Mouse (Mus musculus) limb, embryonic 14.5 days (tissue): ENCODE data around the gene Dusp9. TPM values are rescaled to one million over a fixed set of nuclear protein-coding genes. Genes with fewer than 3 reads are reported as not detected.

ENCODE experiments used
- ATAC-seq: fragments of 200-750 bp; cut with Nextera tagmentation; 2 replicates; pipeline ENCODE4 v1.8.0; 2017; ENCODE audit warnings: low read depth, moderate number of reproducible peaks, moderate TSS enrichment; ENCODE audit not compliant: low FRiP score
- DNase-seq: peaks from one replicate; pipeline ENCODE4 v3.0.0-alpha.2; 2015; ENCODE audit warnings: low spot score
- H3K27ac ChIP-seq: fragments of 300-500 bp; sonication (generic); replicated peaks from 2 replicates; pipeline ENCODE4 v1.5.1; 2014; ENCODE audit warnings: low read depth, mild to moderate bottlenecking, low read length, moderate library complexity, mixed read lengths
- H3K27me3 ChIP-seq: fragments of 300-500 bp; sonication (generic); 2 replicates; pipeline ENCODE4 v1.6.1; 2014; ENCODE audit warnings: low read length, mixed read lengths; ENCODE audit not compliant: control insufficient read depth, insufficient read depth
- H3K36me3 ChIP-seq: fragments of 300-500 bp; sonication (generic); 2 replicates; pipeline ENCODE4 v1.6.1; 2014; ENCODE audit warnings: mild to moderate bottlenecking, low read length, moderate library complexity, mixed read lengths; ENCODE audit not compliant: control insufficient read depth, insufficient read depth
- H3K4me1 ChIP-seq: fragments of 300-500 bp; sonication (generic); 2 replicates; pipeline ENCODE4 v1.6.1; 2014; ENCODE audit warnings: antibody characterized with exemption, low read length, mixed read lengths; ENCODE audit not compliant: control insufficient read depth, insufficient read depth
- H3K4me2 ChIP-seq: fragments of 300-500 bp; sonication (generic); replicated peaks from 2 replicates; pipeline ENCODE4 v1.6.1; 2014; ENCODE audit warnings: low read depth, mild to moderate bottlenecking, low read length, moderate library complexity; ENCODE audit not compliant: severe bottlenecking
- H3K4me3 ChIP-seq: fragments of 300-500 bp; sonication (generic); replicated peaks from 2 replicates; pipeline ENCODE4 v1.5.1; 2014; ENCODE audit warnings: low read length
- H3K9ac ChIP-seq: fragments of 300-500 bp; sonication (generic); 2 replicates; pipeline ENCODE4 v1.6.1; 2014; ENCODE audit warnings: mild to moderate bottlenecking, low read depth, low read length, moderate library complexity; ENCODE audit not compliant: severe bottlenecking
- H3K9me3 ChIP-seq: fragments of 300-500 bp; sonication (generic); 2 replicates; pipeline ENCODE4 v1.6.1; 2016; ENCODE audit warnings: low read length; ENCODE audit not compliant: control insufficient read depth
- POLR2A ChIP-seq: fragments of 200-500 bp; IDR thresholded peaks from 2 replicates; pipeline ENCODE4 v1.8.0; 2012; ENCODE audit warnings: inconsistent platforms, mild to moderate bottlenecking, moderate library complexity, borderline replicate concordance; ENCODE audit not compliant: insufficient read depth, insufficient read length; ENCODE audit errors: extremely low read depth
- WGBS: fragments of 180-500 bp; shearing (Covaris S2); extraction: QIAGEN DNeasy Blood & Tissue Kit; methylation state at CpG from one replicate; pipeline ENCODE4 v1.1.7; 2014; 5-methylcytosine and 5-hydroxymethylcytosine counted together
- polyA plus RNA-seq, 2 experiments: library from polyadenylated mRNA; depleted of rRNA in 1 of 2; stranded (reverse) in 1 of 2; unstranded in 1 of 2; fragments of >200 nt; fragmentation: Nextera tagmentation in 1 of 2; extraction: Ambion mirVana in 1 of 2; gene quantifications; 2 replicates each; pipeline versions ENCODE4 v1.2.1 to v1.2.3; 2012 to 2014

Gene Dusp9
- polyA plus RNA-seq, 2 experiments = 2.4 to 10.9 TPM

DNA sequence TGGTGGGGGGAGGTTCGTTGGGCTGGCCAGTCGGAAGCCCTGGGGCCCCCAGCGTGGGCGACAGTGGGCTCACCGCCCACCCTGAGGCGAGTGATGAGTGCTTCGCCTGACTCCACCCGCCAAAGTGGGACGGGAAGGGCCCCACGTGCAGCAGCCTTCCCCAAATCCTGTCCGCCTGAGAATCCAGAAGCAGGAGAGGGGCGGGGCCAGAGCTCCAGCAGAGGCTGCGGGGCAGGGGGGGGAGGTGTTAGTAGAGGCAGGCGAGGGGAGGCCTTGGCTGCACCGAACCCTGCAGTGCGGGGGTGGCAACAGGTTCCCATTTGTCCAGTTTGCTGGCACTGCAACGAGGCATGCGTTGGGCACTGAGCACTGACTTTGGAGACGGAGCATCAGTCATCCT lies 1.8 kb upstream of the Dusp9 start:
- no peak overlapping the region for H3K27ac ChIP-seq
- H3K4me1 ChIP-seq = no peaks in the 10 kb centered on the region
- 26% methylated on average over 19 of the region's 19 CpGs for WGBS
- no peak for DNase-seq
- H3K4me3 ChIP-seq = peak overlapping the region; percentile 33
- no peak for TF ChIP-seq POLR2A
- no peak for ATAC-seq
- peak overlapping the region; percentile 51 for H3K4me2 ChIP-seq
- H3K9me3 ChIP-seq = no peaks in the 10 kb centered on the region
- H3K27me3 ChIP-seq = peaks cover 24% of the 10 kb centered on the region; the same call in 1 of the 2 replicates
- H3K9ac ChIP-seq = no peak overlapping the region
- no peaks in the 10 kb centered on the region for H3K36me3 ChIP-seq

GRCm38 (mm10) chrX:73639901-73640469 lies 766 bp downstream of the Dusp9 start:
- H3K9ac ChIP-seq = peak overlapping the region; percentile 52; the same call in 1 of the 2 replicates
- no peak overlapping the region for H3K27ac ChIP-seq
- no peak for DNase-seq
- H3K4me1 ChIP-seq = no peaks in the 10 kb centered on the region
- H3K4me2 ChIP-seq = peak overlapping the region; percentile 60
- no peaks in the 10 kb centered on the region for H3K9me3 ChIP-seq
- peak overlapping the region; percentile 37 for H3K4me3 ChIP-seq
- no peaks in the 10 kb centered on the region for H3K36me3 ChIP-seq
- WGBS = 15% methylated on average over 26 of the region's 41 CpGs
- no peak for TF ChIP-seq POLR2A
- peaks cover 24% of the 10 kb centered on the region; the same call in 1 of the 2 replicates for H3K27me3 ChIP-seq
- ATAC-seq = no peak; the same call in 1 of the 2 replicates

- no peak for TF ChIP-seq POLR2A
- no peaks in the 10 kb centered on the region for H3K4me1 ChIP-seq
- H3K4me2 ChIP-seq = no peak overlapping the region
- 34% methylated on average over 4 of the region's 4 CpGs for WGBS
- ATAC-seq (no peak), DNase-seq (no peak)
- H3K36me3 ChIP-seq = no peaks in the 10 kb centered on the region
- H3K27ac ChIP-seq = no peak overlapping the region
- no peak overlapping the region for H3K4me3 ChIP-seq
- H3K9ac ChIP-seq = no peak overlapping the region
- H3K27me3 ChIP-seq = 0 out of 2 replicates have a peak, but pooled peaks cover 7% of the 10 kb centered on the region
- H3K9me3 ChIP-seq = no peaks in the 10 kb centered on the region
These were observed 5.9 kb downstream of the Dusp9 start for GRCm38 (mm10) chrX:73645121-73645520.

GRCm38 (mm10) chrX:73650869-73651268 lies 11.7 kb downstream of the Dusp9 start:
- Histone ChIP-seq H3K4me3 (no peak overlapping the region), H3K4me2 (no peak overlapping the region), H3K27me3 (no peaks in the 10 kb centered on the region), H3K36me3 (no peaks in the 10 kb centered on the region), H3K27ac (no peak overlapping the region), H3K9me3 (no peaks in the 10 kb centered on the region), H3K9ac (no peak overlapping the region), H3K4me1 (no peaks in the 10 kb centered on the region)
- TF ChIP-seq POLR2A = no peak
- DNase-seq (no peak), ATAC-seq (no peak)
- WGBS = 77% methylated on average over 3 of the region's 3 CpGs

GRCm38 (mm10) chrX:73653392-73653791 lies 14.2 kb downstream of the Dusp9 start:
- H3K36me3 ChIP-seq = no peaks in the 10 kb centered on the region
- DNase-seq (no peak), ATAC-seq (no peak)
- H3K9ac ChIP-seq = no peak overlapping the region
- TF ChIP-seq POLR2A = no peak
- no peak overlapping the region for H3K4me2 ChIP-seq
- WGBS = 76% methylated on average over 6 of the region's 6 CpGs
- H3K27me3 ChIP-seq = no peaks in the 10 kb centered on the region
- H3K9me3 ChIP-seq = no peaks in the 10 kb centered on the region
- H3K4me1 ChIP-seq = no peaks in the 10 kb centered on the region
- no peak overlapping the region for H3K27ac ChIP-seq
- H3K4me3 ChIP-seq = no peak overlapping the region

- TF ChIP-seq POLR2A = no peak
- no peak overlapping the region for H3K27ac ChIP-seq
- peak; percentile 71 for DNase-seq
These were observed 15.0 kb downstream of the Dusp9 start for GRCm38 (mm10) chrX:73654177-73654576.

More at GRCm38 (mm10) chrX:73654177-73654576, 15.0 kb downstream of the Dusp9 start:
- peak; percentile 71 for ATAC-seq
- 26% methylated on average over 6 of the region's 6 CpGs for WGBS
- no peak overlapping the region for H3K4me2 ChIP-seq
- no peak overlapping the region for H3K4me3 ChIP-seq
- H3K4me1 ChIP-seq = no peaks in the 10 kb centered on the region
- no peaks in the 10 kb centered on the region for H3K9me3 ChIP-seq
- no peaks in the 10 kb centered on the region for H3K36me3 ChIP-seq
- H3K27me3 ChIP-seq = no peaks in the 10 kb centered on the region
- no peak overlapping the region for H3K9ac ChIP-seq
